Mouse (Mus musculus) embryonic facial prominence, embryonic 12.5 days (tissue): Measurements from ENCODE around the gene Fbxw9. TPM values are rescaled to one million over a fixed set of nuclear protein-coding genes. Genes with fewer than 3 reads are reported as not detected.

Experiments
- ATAC-seq: fragments of 200-750 bp; cut with Nextera tagmentation; 2 replicates; pipeline ENCODE4 v1.8.0; 2017; ENCODE audit not compliant: insufficient number of reproducible peaks, insufficient read depth, low FRiP score, low TSS enrichment
- H3K27ac ChIP-seq: fragments of 300-500 bp; sonication (generic); 2 replicates; pipeline ENCODE4 v1.5.1; 2016; ENCODE audit warnings: mild to moderate bottlenecking
- H3K27me3 ChIP-seq: fragments of 300-500 bp; sonication (generic); 2 replicates; pipeline ENCODE4 v1.6.1; 2016; ENCODE audit warnings: mild to moderate bottlenecking, moderate library complexity
- H3K36me3 ChIP-seq: fragments of 300-500 bp; sonication (generic); 2 replicates; pipeline ENCODE4 v1.6.1; 2016; ENCODE audit warnings: mild to moderate bottlenecking
- H3K4me1 ChIP-seq: fragments of 300-500 bp; sonication (generic); 2 replicates; pipeline ENCODE4 v1.6.1; 2016
- H3K4me2 ChIP-seq: fragments of 300-500 bp; sonication (generic); replicated peaks from 2 replicates; pipeline ENCODE4 v1.6.1; 2016; ENCODE audit warnings: mild to moderate bottlenecking, moderate library complexity
- H3K4me3 ChIP-seq: fragments of 300-500 bp; sonication (generic); 2 replicates; pipeline ENCODE4 v1.5.1; 2016; ENCODE audit warnings: mild to moderate bottlenecking
- H3K9ac ChIP-seq: fragments of 300-500 bp; sonication (generic); 2 replicates; pipeline ENCODE4 v1.6.1; 2016; ENCODE audit warnings: mild to moderate bottlenecking, moderate library complexity
- H3K9me3 ChIP-seq: fragments of 300-500 bp; sonication (generic); 2 replicates; pipeline ENCODE4 v1.6.1; 2016; ENCODE audit warnings: mild to moderate bottlenecking, moderate library complexity
- WGBS: fragments of 180-500 bp; shearing (Covaris S2); methylation state at CpG from one replicate; pipeline ENCODE4 v1.1.7; 2016; 5-methylcytosine and 5-hydroxymethylcytosine counted together
- polyA plus RNA-seq: library from polyadenylated mRNA; unstranded; fragments of >200 nt; fragmentation: Nextera tagmentation; extraction: Ambion mirVana; gene quantifications from 2 replicates; pipeline ENCODE4 v1.2.1, GENCODE M21; 2016

Fbxw9 gene
- polyA plus RNA-seq, result 32.8 and 35.8 TPM in 2 replicates

GRCm38 (mm10) chr8:85059879-85060616 is at the start of gene Fbxw9:
Gene Fbxw9 (plus strand): TSS chr8:85060055.
- under 1% methylated on average over 52 of the region's 53 CpGs for WGBS
- Histone ChIP-seq H3K9ac (peak within 1 kb of the TSS; percentile 66), H3K4me1 (peaks cover 18% of the 10 kb centered on the region), H3K27ac (0 out of 2 replicates have a peak within 1 kb of the TSS, but pooled peaks have one; percentile 9), H3K9me3 (no peaks in the 10 kb centered on the region), H3K36me3 (peaks cover 32% of the 10 kb centered on the region), H3K4me3 (peak within 1 kb of the TSS; percentile 84), H3K4me2 (peak within 1 kb of the TSS; percentile 96), H3K27me3 (no peaks in the 10 kb centered on the region)
- peak; percentile 80 for ATAC-seq

GRCm38 (mm10) chr8:85011242-85011641 is 48.6 kb upstream of the Fbxw9 start:
- Histone ChIP-seq H3K27me3 (peaks cover 72% of the 10 kb centered on the region), H3K36me3 (no peaks in the 10 kb centered on the region), H3K4me2 (no peak overlapping the region), H3K9ac (no peak overlapping the region), H3K4me3 (no peak overlapping the region), H3K27ac (no peak overlapping the region), H3K9me3 (no peaks in the 10 kb centered on the region), H3K4me1 (peaks cover 4% of the 10 kb centered on the region; the same call in 1 of the 2 replicates)
- no peak for ATAC-seq
- 16% methylated on average over 28 of the region's 28 CpGs for WGBS

- peaks cover 10% of the 10 kb centered on the region for H3K36me3 ChIP-seq
- no peak overlapping the region for H3K27ac ChIP-seq
- peaks cover 58% of the 10 kb centered on the region for H3K27me3 ChIP-seq
- ATAC-seq, result peak; percentile 30; the same call in 1 of the 2 replicates
- no peak overlapping the region for H3K9ac ChIP-seq
- peak overlapping the region; percentile 22 for H3K4me3 ChIP-seq
- no peaks in the 10 kb centered on the region for H3K9me3 ChIP-seq
- H3K4me1 ChIP-seq, result peaks cover 4% of the 10 kb centered on the region; the same call in 1 of the 2 replicates
- 4% methylated on average over 26 of the region's 26 CpGs for WGBS
- peak overlapping the region; percentile 47 for H3K4me2 ChIP-seq
Observed at GRCm38 (mm10) chr8:85013230-85013840, 46.5 kb upstream of the Fbxw9 start.

GRCm38 (mm10) chr8:85014431-85014830 is 45.4 kb upstream of the Fbxw9 start, which contains the start of gene Best2:
Gene Best2 (minus strand): TSS chr8:85014531.
- 25% methylated on average over 2 of the region's 2 CpGs for WGBS
- H3K36me3 ChIP-seq, result peaks cover 21% of the 10 kb centered on the region
- peak within 1 kb of the TSS; percentile 22 for H3K4me3 ChIP-seq
- H3K27me3 ChIP-seq, result peaks cover 47% of the 10 kb centered on the region
- peaks cover 4% of the 10 kb centered on the region; the same call in 1 of the 2 replicates for H3K4me1 ChIP-seq
- ATAC-seq, result no peak
- peak within 1 kb of the TSS; percentile 47 for H3K4me2 ChIP-seq
- no peaks in the 10 kb centered on the region for H3K9me3 ChIP-seq
- no peak within 1 kb of the TSS for H3K9ac ChIP-seq
- H3K27ac ChIP-seq, result no peak within 1 kb of the TSS

GRCm38 (mm10) chr8:85016724-85017123 is 43.1 kb upstream of the Fbxw9 start:
- no peak overlapping the region for H3K27ac ChIP-seq
- no peak overlapping the region for H3K9ac ChIP-seq
- no peak overlapping the region for H3K4me2 ChIP-seq
- no peak for ATAC-seq
- H3K4me1 ChIP-seq, result peaks cover 4% of the 10 kb centered on the region; the same call in 1 of the 2 replicates
- H3K4me3 ChIP-seq, result no peak overlapping the region
- peaks cover 40% of the 10 kb centered on the region for H3K36me3 ChIP-seq
- no peaks in the 10 kb centered on the region for H3K9me3 ChIP-seq
- WGBS, result 67% methylated on average over 10 of the region's 10 CpGs
- H3K27me3 ChIP-seq, result peaks cover 31% of the 10 kb centered on the region

GRCm38 (mm10) chr8:85017209-85017608 is 42.6 kb upstream of the Fbxw9 start:
- H3K9ac ChIP-seq, result no peak overlapping the region
- ATAC-seq, result no peak
- H3K4me1 ChIP-seq, result peaks cover 4% of the 10 kb centered on the region; the same call in 1 of the 2 replicates
- H3K27me3 ChIP-seq, result peaks cover 26% of the 10 kb centered on the region
- H3K4me3 ChIP-seq, result no peak overlapping the region
- no peaks in the 10 kb centered on the region for H3K9me3 ChIP-seq
- H3K27ac ChIP-seq, result no peak overlapping the region
- peaks cover 45% of the 10 kb centered on the region for H3K36me3 ChIP-seq
- 35% methylated on average over 5 of the region's 5 CpGs for WGBS
- no peak overlapping the region for H3K4me2 ChIP-seq

GRCm38 (mm10) chr8:85021514-85022055 is 38.3 kb upstream of the Fbxw9 start:
- Histone ChIP-seq H3K36me3 (peaks cover 64% of the 10 kb centered on the region), H3K9me3 (no peaks in the 10 kb centered on the region), H3K9ac (no peak overlapping the region), H3K4me2 (no peak overlapping the region), H3K27ac (no peak overlapping the region), H3K27me3 (no peaks in the 10 kb centered on the region), H3K4me1 (peaks cover 18% of the 10 kb centered on the region), H3K4me3 (no peak overlapping the region)
- ATAC-seq, result no peak
- WGBS, result 96% methylated on average over 3 of the region's 3 CpGs

GRCm38 (mm10) chr8:85023846-85024245 is 36.0 kb upstream of the Fbxw9 start:
- Histone ChIP-seq H3K4me1 (peaks cover 30% of the 10 kb centered on the region), H3K4me3 (peak overlapping the region; percentile 96; the same call in 1 of the 2 replicates), H3K36me3 (peaks cover 51% of the 10 kb centered on the region), H3K9ac (no peak overlapping the region), H3K27ac (no peak overlapping the region), H3K9me3 (no peaks in the 10 kb centered on the region), H3K27me3 (no peaks in the 10 kb centered on the region), H3K4me2 (peak overlapping the region; percentile 97; the same call in 1 of the 2 replicates)
- 93% methylated on average over 3 of the region's 3 CpGs for WGBS
- no peak for ATAC-seq

GRCm38 (mm10) chr8:85025098-85025932 is 34.5 kb upstream of the Fbxw9 start, which contains the start of gene Asna1:
Gene Asna1 (minus strand): TSS chr8:85025281.
- ATAC-seq, result peak; percentile 87
- peak within 1 kb of the TSS; percentile 80 for H3K9ac ChIP-seq
- 7% methylated on average over 30 of the region's 30 CpGs for WGBS
- peak within 1 kb of the TSS; percentile 96 for H3K4me3 ChIP-seq
- peak within 1 kb of the TSS; percentile 97 for H3K4me2 ChIP-seq
- H3K9me3 ChIP-seq, result no peaks in the 10 kb centered on the region
- H3K36me3 ChIP-seq, result peaks cover 51% of the 10 kb centered on the region
- no peaks in the 10 kb centered on the region for H3K27me3 ChIP-seq
- peak within 1 kb of the TSS; percentile 91 for H3K27ac ChIP-seq
- peaks cover 34% of the 10 kb centered on the region for H3K4me1 ChIP-seq

- peak within 1 kb of the TSS; percentile 96 for H3K4me3 ChIP-seq
- H3K4me1 ChIP-seq, result peaks cover 34% of the 10 kb centered on the region
- WGBS, result under 1% methylated on average over 70 of the region's 75 CpGs
- no peaks in the 10 kb centered on the region for H3K9me3 ChIP-seq
- H3K4me2 ChIP-seq, result peak within 1 kb of the TSS; percentile 97
- no peaks in the 10 kb centered on the region for H3K27me3 ChIP-seq
- H3K36me3 ChIP-seq, result peaks cover 52% of the 10 kb centered on the region
- H3K27ac ChIP-seq, result peak within 1 kb of the TSS; percentile 91
- peak; percentile 67 for ATAC-seq
- peak within 1 kb of the TSS; percentile 99 for H3K9ac ChIP-seq
Observed at GRCm38 (mm10) chr8:85026670-85027515, 33.0 kb upstream of the Fbxw9 start, which contains the start of gene Trir. Gene Trir (plus strand): TSS chr8:85026823.
